Mouse (Mus musculus) bone marrow macrophage, adult 2 months (primary cell): ENCODE measurements around the gene Rab4a.

Experiments used
- CTCF ChIP-seq: IDR thresholded peaks from 2 replicates; pipeline ENCODE4 v1.5.1; 2012; ENCODE audit warnings: low read depth, mild to moderate bottlenecking, low read length, moderate library complexity
- POLR2A ChIP-seq: IDR thresholded peaks from 2 replicates; pipeline ENCODE4 v1.6.1; 2012; ENCODE audit warnings: mild to moderate bottlenecking, low read depth, low read length, borderline replicate concordance

DNA sequence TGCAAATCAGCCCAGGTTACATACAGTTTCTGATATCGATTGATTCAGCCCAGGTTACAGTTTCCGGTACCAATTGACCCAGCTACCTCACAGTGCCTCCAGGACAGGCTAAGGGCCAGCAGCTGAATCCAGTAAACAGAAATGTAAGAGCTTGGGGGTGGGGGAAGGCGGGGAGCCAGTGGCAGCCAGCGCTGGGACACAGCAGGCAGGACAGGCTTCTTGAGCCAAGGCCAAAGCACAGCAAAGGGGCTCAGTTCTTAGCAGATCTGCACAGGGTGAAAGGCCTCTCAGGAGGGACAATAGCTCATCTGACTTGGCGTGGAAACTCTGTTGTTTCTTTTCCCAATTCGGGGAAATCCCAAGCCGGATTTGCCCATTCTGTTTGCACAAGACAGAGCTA is 28.5 kb upstream of the Rab4a start:
- no peak for TF ChIP-seq CTCF
- TF ChIP-seq POLR2A, result no peak
